In the genomic region with DNA sequence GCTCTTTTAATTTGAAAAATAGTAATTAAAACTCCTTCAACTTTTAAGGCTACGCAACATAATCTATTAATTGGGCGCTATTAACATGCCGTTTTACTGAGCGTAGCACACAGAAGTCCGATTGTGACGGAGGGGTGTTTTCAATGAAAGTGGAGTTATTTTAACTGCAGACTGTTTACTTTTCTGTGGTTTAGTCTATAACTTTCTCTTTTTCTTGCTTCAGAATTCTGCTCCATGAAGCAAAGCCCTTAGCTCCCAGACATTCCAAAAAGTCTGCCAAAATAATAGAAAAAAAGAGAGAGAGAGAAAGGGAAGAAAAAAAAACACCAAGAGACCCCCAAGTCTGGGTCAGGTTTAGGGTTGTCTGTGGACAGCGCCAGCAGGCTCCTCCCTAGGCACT, we compare ENCODE assay signal across 14 mouse cellular contexts. TPM values are rescaled to one million over a fixed set of nuclear protein-coding genes. Genes with fewer than 3 reads are reported as not detected.
DNase-seq lines count a peak whose midpoint lies in the region; ATAC-seq and TF ChIP-seq lines count a peak whose summit lies in the region.
"Had no signal": no experiment of that assay in that cellular context is flagged by ENCODE, and none has a peak within 500 bp of the region (broad histone marks: within the 10 kb centered on the region; RNA-seq: fewer than 3 reads in every experiment).

No protein-coding gene starts in this region.

- 53% methylated on average over 7 of the region's 7 CpGs for WGBS in heart, embryonic 15.5 days
- 20% methylated on average over 7 of the region's 7 CpGs for whole genome bisulfite sequencing in embryonic facial prominence, embryonic 10.5 days
- 6% methylated on average over 7 of the region's 7 CpGs for WGBS in forebrain, embryonic 16.5 days
- WGBS in limb, embryonic 14.5 days = 9% methylated on average over 7 of the region's 7 CpGs

- no peak overlapping the region for H3K9ac ChIP-seq in heart, embryonic 15.5 days
- no peak overlapping the region for H3K9ac ChIP-seq in forebrain, embryonic 16.5 days (replicated peaks; ENCODE audit: low read depth, low read length)
- H3K9ac ChIP-seq in limb, embryonic 14.5 days (ENCODE audit: low read depth, low read length, severe bottlenecking) = no peak overlapping the region

- H3K4me1 ChIP-seq in heart, embryonic 15.5 days (replicated peaks) = peaks cover 12% of the 10 kb centered on the region
- H3K4me1 ChIP-seq in embryonic facial prominence, embryonic 10.5 days = peaks cover 37% of the 10 kb centered on the region
- peaks cover 17% of the 10 kb centered on the region for H3K4me1 ChIP-seq in forebrain, embryonic 16.5 days (replicated peaks; ENCODE audit: control insufficient read depth, insufficient read depth, low read length)
- H3K4me1 ChIP-seq in limb, embryonic 14.5 days (ENCODE audit: control insufficient read depth, insufficient read depth, low read length) = peaks cover 28% of the 10 kb centered on the region

- peak overlapping the region; percentile 82 for H3K4me2 ChIP-seq in heart, embryonic 15.5 days
- peak overlapping the region; percentile 56; the same call in 1 of the 2 replicates for H3K4me2 ChIP-seq in forebrain, embryonic 16.5 days (ENCODE audit: low read length)
- peak overlapping the region; percentile 85 for H3K4me2 ChIP-seq in limb, embryonic 14.5 days (replicated peaks; ENCODE audit: low read depth, low read length, severe bottlenecking)

- no peak for ATAC-seq in heart, embryonic 15.5 days (replicated peaks; ENCODE audit: insufficient number of reproducible peaks, insufficient read depth, low FRiP score, low read depth)
- no peak for ATAC-seq in forebrain, embryonic 16.5 days
- peak; percentile 34 for ATAC-seq in limb, embryonic 14.5 days (ENCODE audit: low FRiP score, low read depth)

- no peaks in the 10 kb centered on the region for H3K36me3 ChIP-seq in heart, embryonic 15.5 days
- no peaks in the 10 kb centered on the region for H3K36me3 ChIP-seq in embryonic facial prominence, embryonic 10.5 days (replicated peaks)
- no peaks in the 10 kb centered on the region for H3K36me3 ChIP-seq in forebrain, embryonic 16.5 days (ENCODE audit: control insufficient read depth, insufficient read depth)
- H3K36me3 ChIP-seq in limb, embryonic 14.5 days (ENCODE audit: control insufficient read depth, insufficient read depth, low read length) = no peaks in the 10 kb centered on the region

- H3K9me3 ChIP-seq in heart, embryonic 15.5 days (replicated peaks) = no peaks in the 10 kb centered on the region
- no peaks in the 10 kb centered on the region; the same call in 1 of the 2 replicates for H3K9me3 ChIP-seq in embryonic facial prominence, embryonic 10.5 days
- H3K9me3 ChIP-seq in forebrain, embryonic 16.5 days (ENCODE audit: control insufficient read depth, low read length) = no peaks in the 10 kb centered on the region
- no peaks in the 10 kb centered on the region for H3K9me3 ChIP-seq in limb, embryonic 14.5 days (ENCODE audit: control insufficient read depth, low read length)

- no peak overlapping the region for H3K27ac ChIP-seq in heart, embryonic 15.5 days
- H3K27ac ChIP-seq in embryonic facial prominence, embryonic 10.5 days (replicated peaks) = no peak overlapping the region
- H3K27ac ChIP-seq in forebrain, embryonic 16.5 days (ENCODE audit: low read length) = no peak overlapping the region
- H3K27ac ChIP-seq in limb, embryonic 14.5 days (replicated peaks; ENCODE audit: low read depth, low read length) = peak overlapping the region; percentile 66
- H3K27ac ChIP-seq: macrophage had no signal

- H3K27me3 ChIP-seq in heart, embryonic 15.5 days = peaks cover 60% of the 10 kb centered on the region
- peaks cover 69% of the 10 kb centered on the region for H3K27me3 ChIP-seq in embryonic facial prominence, embryonic 10.5 days (replicated peaks; ENCODE audit: low read depth, poor library complexity, severe bottlenecking)
- H3K27me3 ChIP-seq in forebrain, embryonic 16.5 days (replicated peaks; ENCODE audit: control insufficient read depth, insufficient read depth, low read length) = peaks cover 24% of the 10 kb centered on the region
- no peaks in the 10 kb centered on the region; the same call in 1 of the 2 replicates for H3K27me3 ChIP-seq in limb, embryonic 14.5 days (ENCODE audit: control insufficient read depth, insufficient read depth, low read length)

- H3K4me3 ChIP-seq in heart, embryonic 15.5 days = peak overlapping the region; percentile 49; the same call in 1 of the 2 replicates
- H3K4me3 ChIP-seq in embryonic facial prominence, embryonic 10.5 days = peak overlapping the region; percentile 69
- no peak overlapping the region for H3K4me3 ChIP-seq in forebrain, embryonic 16.5 days (replicated peaks; ENCODE audit: low read length)
- H3K4me3 ChIP-seq in limb, embryonic 14.5 days (replicated peaks; ENCODE audit: low read length) = peak overlapping the region; percentile 60

- no peak for TF ChIP-seq POLR2A in limb, embryonic 14.5 days (IDR thresholded peaks at IDR 0.05; ENCODE audit: borderline replicate concordance, extremely low read depth, insufficient read depth, insufficient read length)

- DNase-seq in heart, adult 9 months (ENCODE audit: low spot score in 2 of 2) = no peak
- DNase-seq in embryonic facial prominence, embryonic 10.5 days (ENCODE audit: low spot score) = no peak
- peak; percentile 60 for DNase-seq in limb, embryonic 14.5 days (ENCODE audit: low spot score)
- DNase-seq in right cerebral cortex, postnatal 14 days = no peak
- DNase-seq in spleen, postnatal 14 days (ENCODE audit: low spot score in 2 of 2) = no peak
- no peak for DNase-seq in thymus, adult 18-20 months
- DNase-seq: adrenal gland, postnatal 25 days; B cell, adult 2 months; cerebellum, adult 8-10 months; gastrocnemius, postnatal 14 days; kidney, adult 18-20 months had no signal

RNA-seq across cellular contexts. Expression of a gene that starts 0.3 kb away (rescaled TPM):
- 5.4 and 8.3 TPM in 2 replicates for polyA plus RNA-seq in heart, embryonic 15.5 days (2015; fragmentation: Nextera tagmentation; extraction: Ambion mirVana)
- polyA plus RNA-seq in embryonic facial prominence, embryonic 10.5 days (2016; fragmentation: Nextera tagmentation; extraction: Ambion mirVana) = 2.3 and 2.8 TPM in 2 replicates
- polyA plus RNA-seq in forebrain, embryonic 16.5 days (2015; fragmentation: Nextera tagmentation; extraction: Ambion mirVana) = 1.5 and 1.9 TPM in 2 replicates
- 40.6 and 52.5 TPM in 2 replicates for polyA plus RNA-seq in limb, embryonic 14.5 days (2012; rRNA removed)
- polyA plus RNA-seq in limb, embryonic 14.5 days (2014; fragmentation: Nextera tagmentation; extraction: Ambion mirVana) = 18.9 and 21.6 TPM in 2 replicates
